Mouse (Mus musculus) heart, adult 2 months (tissue): ENCODE results near the gene Rpa3.

Experiments used
- CTCF ChIP-seq: fragments of 200-600 bp; IDR thresholded peaks from 2 replicates; pipeline ENCODE4 v1.8.1; 2022; ENCODE audit warnings: antibody characterized with exemption, mild to moderate bottlenecking, moderate library complexity
- EP300 ChIP-seq: fragments of 200-500 bp; IDR thresholded peaks from 2 replicates; pipeline ENCODE4 v1.6.1; 2011; ENCODE audit warnings: low read depth, low read length, control low read depth; ENCODE audit not compliant: insufficient read depth
- POLR2A ChIP-seq: fragments of 200-500 bp; IDR thresholded peaks from 2 replicates; pipeline ENCODE4 v1.6.1; 2011; ENCODE audit warnings: mild to moderate bottlenecking, low read depth, low read length, control low read depth; ENCODE audit not compliant: insufficient read depth

DNA sequence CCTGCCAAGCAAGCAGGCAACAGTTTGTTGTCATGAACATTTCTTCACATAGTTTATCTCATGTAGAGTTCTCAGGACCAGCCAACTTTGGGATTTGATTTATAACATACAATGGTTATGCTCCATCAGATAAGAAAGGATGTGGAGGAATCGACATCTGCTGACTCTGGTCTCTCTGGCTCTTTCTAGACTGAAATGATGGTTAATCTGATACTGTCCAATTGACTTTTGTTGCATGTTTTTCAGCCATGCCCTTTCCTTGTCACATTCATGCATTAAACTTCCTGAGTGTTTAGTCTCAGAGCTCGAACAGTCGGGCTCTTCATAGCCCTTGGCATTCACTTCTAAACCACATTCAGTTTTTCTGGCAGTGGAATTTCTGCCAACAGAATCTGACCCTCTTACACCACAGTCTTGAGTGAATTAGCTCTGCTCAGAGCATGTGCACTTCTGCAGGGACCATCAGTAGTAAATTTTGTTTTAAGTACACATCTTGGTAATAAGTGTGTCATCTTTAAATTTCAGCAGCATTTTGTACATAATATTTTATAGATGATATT, 26.5 kb upstream of the Rpa3 start:
- no peak for TF ChIP-seq CTCF
- TF ChIP-seq POLR2A = no peak
- TF ChIP-seq EP300 = no peak
